Mouse (Mus musculus) limb, embryonic 14.5 days (tissue): ENCODE measurements around the gene Gm9922. TPM values are rescaled to one million over a fixed set of nuclear protein-coding genes. Genes with fewer than 3 reads are reported as not detected.

Source experiments
- ATAC-seq: fragments of 200-750 bp; cut with Nextera tagmentation; 2 replicates; pipeline ENCODE4 v1.8.0; 2017; ENCODE audit warnings: low read depth, moderate number of reproducible peaks, moderate TSS enrichment; ENCODE audit not compliant: low FRiP score
- DNase-seq: peaks from one replicate; pipeline ENCODE4 v3.0.0-alpha.2; 2015; ENCODE audit warnings: low spot score
- H3K27ac ChIP-seq: fragments of 300-500 bp; sonication (generic); replicated peaks from 2 replicates; pipeline ENCODE4 v1.5.1; 2014; ENCODE audit warnings: low read depth, mild to moderate bottlenecking, low read length, moderate library complexity, mixed read lengths
- H3K27me3 ChIP-seq: fragments of 300-500 bp; sonication (generic); 2 replicates; pipeline ENCODE4 v1.6.1; 2014; ENCODE audit warnings: low read length, mixed read lengths; ENCODE audit not compliant: control insufficient read depth, insufficient read depth
- H3K36me3 ChIP-seq: fragments of 300-500 bp; sonication (generic); 2 replicates; pipeline ENCODE4 v1.6.1; 2014; ENCODE audit warnings: mild to moderate bottlenecking, low read length, moderate library complexity, mixed read lengths; ENCODE audit not compliant: control insufficient read depth, insufficient read depth
- H3K4me1 ChIP-seq: fragments of 300-500 bp; sonication (generic); 2 replicates; pipeline ENCODE4 v1.6.1; 2014; ENCODE audit warnings: antibody characterized with exemption, low read length, mixed read lengths; ENCODE audit not compliant: control insufficient read depth, insufficient read depth
- H3K4me2 ChIP-seq: fragments of 300-500 bp; sonication (generic); replicated peaks from 2 replicates; pipeline ENCODE4 v1.6.1; 2014; ENCODE audit warnings: low read depth, mild to moderate bottlenecking, low read length, moderate library complexity; ENCODE audit not compliant: severe bottlenecking
- H3K4me3 ChIP-seq: fragments of 300-500 bp; sonication (generic); replicated peaks from 2 replicates; pipeline ENCODE4 v1.5.1; 2014; ENCODE audit warnings: low read length
- H3K9ac ChIP-seq: fragments of 300-500 bp; sonication (generic); 2 replicates; pipeline ENCODE4 v1.6.1; 2014; ENCODE audit warnings: mild to moderate bottlenecking, low read depth, low read length, moderate library complexity; ENCODE audit not compliant: severe bottlenecking
- H3K9me3 ChIP-seq: fragments of 300-500 bp; sonication (generic); 2 replicates; pipeline ENCODE4 v1.6.1; 2016; ENCODE audit warnings: low read length; ENCODE audit not compliant: control insufficient read depth
- POLR2A ChIP-seq: fragments of 200-500 bp; IDR thresholded peaks from 2 replicates; pipeline ENCODE4 v1.8.0; 2012; ENCODE audit warnings: inconsistent platforms, mild to moderate bottlenecking, moderate library complexity, borderline replicate concordance; ENCODE audit not compliant: insufficient read depth, insufficient read length; ENCODE audit errors: extremely low read depth
- WGBS: fragments of 180-500 bp; shearing (Covaris S2); extraction: QIAGEN DNeasy Blood & Tissue Kit; methylation state at CpG from one replicate; pipeline ENCODE4 v1.1.7; 2014; 5-methylcytosine and 5-hydroxymethylcytosine counted together
- polyA plus RNA-seq, 2 experiments: library from polyadenylated mRNA; depleted of rRNA in 1 of 2; stranded (reverse) in 1 of 2; unstranded in 1 of 2; fragments of >200 nt; fragmentation: Nextera tagmentation in 1 of 2; extraction: Ambion mirVana in 1 of 2; gene quantifications; 2 replicates each; pipeline versions ENCODE4 v1.2.1 to v1.2.3; 2012 to 2014

Gm9922 gene
- polyA plus RNA-seq, 2 experiments, result 3.4 to 3.7 TPM

- 0 out of 2 replicates have a peak, but pooled peaks cover 7% of the 10 kb centered on the region for H3K27me3 ChIP-seq
- H3K9me3 ChIP-seq, result no peaks in the 10 kb centered on the region
- peak overlapping the region; percentile 74 for H3K4me3 ChIP-seq
- no peaks in the 10 kb centered on the region for H3K4me1 ChIP-seq
- H3K36me3 ChIP-seq, result no peaks in the 10 kb centered on the region
- H3K9ac ChIP-seq, result peak overlapping the region; percentile 66
- H3K4me2 ChIP-seq, result peak overlapping the region; percentile 95
- WGBS, result under 1% methylated on average over 28 of the region's 28 CpGs
- peak; percentile 28 for DNase-seq
- no peak overlapping the region for H3K27ac ChIP-seq
- ATAC-seq, result peak; percentile 60
- no peak for TF ChIP-seq POLR2A
These were observed 518 bp upstream of the Gm9922 start for GRCm38 (mm10) chr14:101729972-101730692.

- WGBS, result 74% methylated on average over 2 of the region's 2 CpGs
- no peaks in the 10 kb centered on the region for H3K27me3 ChIP-seq
These were observed 15.2 kb downstream of the Gm9922 start for GRCm38 (mm10) chr14:101714414-101714813.

GRCm38 (mm10) chr14:101707088-101707487, 22.5 kb downstream of the Gm9922 start:
- ATAC-seq, result no peak
- H3K4me3 ChIP-seq, result no peak overlapping the region
- H3K36me3 ChIP-seq, result no peaks in the 10 kb centered on the region
- H3K9me3 ChIP-seq, result no peaks in the 10 kb centered on the region
- no peak overlapping the region for H3K4me2 ChIP-seq
- no peaks in the 10 kb centered on the region for H3K27me3 ChIP-seq
- TF ChIP-seq POLR2A, result no peak
- H3K9ac ChIP-seq, result no peak overlapping the region
- no peaks in the 10 kb centered on the region for H3K4me1 ChIP-seq
- WGBS, result 87% methylated on average over 5 of the region's 5 CpGs
- no peak for DNase-seq
- no peak overlapping the region for H3K27ac ChIP-seq

More at GRCm38 (mm10) chr14:101714414-101714813, 15.2 kb downstream of the Gm9922 start:
- Histone ChIP-seq H3K27ac (no peak overlapping the region), H3K4me3 (no peak overlapping the region), H3K36me3 (no peaks in the 10 kb centered on the region), H3K4me1 (no peaks in the 10 kb centered on the region), H3K9ac (no peak overlapping the region), H3K4me2 (no peak overlapping the region), H3K9me3 (no peaks in the 10 kb centered on the region)
- no peak for TF ChIP-seq POLR2A
- no peak for ATAC-seq
- DNase-seq, result no peak

GRCm38 (mm10) chr14:101704479-101704878, 25.1 kb downstream of the Gm9922 start:
- H3K4me3 ChIP-seq, result no peak overlapping the region
- no peaks in the 10 kb centered on the region for H3K4me1 ChIP-seq
- ATAC-seq (no peak), DNase-seq (no peak)
- H3K27me3 ChIP-seq, result no peaks in the 10 kb centered on the region
- H3K27ac ChIP-seq, result no peak overlapping the region
- H3K9ac ChIP-seq, result no peak overlapping the region
- no peaks in the 10 kb centered on the region for H3K36me3 ChIP-seq
- H3K9me3 ChIP-seq, result no peaks in the 10 kb centered on the region
- no peak for TF ChIP-seq POLR2A
- H3K4me2 ChIP-seq, result no peak overlapping the region
- WGBS, result 77% methylated on average over 4 of the region's 4 CpGs

DNA sequence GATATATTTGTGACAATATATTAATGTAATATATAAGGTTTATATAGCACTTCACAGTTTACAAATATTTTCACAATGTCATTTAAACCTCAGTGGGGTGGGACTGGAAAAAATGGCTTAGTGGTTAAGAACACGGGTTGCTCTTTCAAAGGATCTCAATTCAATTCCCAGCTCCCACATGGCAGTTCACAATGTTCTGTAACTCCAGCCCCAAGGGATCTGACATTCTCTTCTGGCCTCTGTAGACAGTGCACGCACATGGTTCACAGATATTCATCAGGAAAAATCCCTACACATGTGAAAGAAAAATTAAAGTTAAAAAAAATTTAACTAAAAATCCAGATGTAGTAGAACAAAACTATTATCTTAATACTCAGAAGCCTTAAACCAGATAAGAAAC, 41.2 kb downstream of the Gm9922 start:
- H3K4me3 ChIP-seq, result no peak overlapping the region
- H3K9me3 ChIP-seq, result no peaks in the 10 kb centered on the region
- no peak overlapping the region for H3K4me2 ChIP-seq
- ATAC-seq (no peak), DNase-seq (no peak)
- H3K36me3 ChIP-seq, result peaks cover 7% of the 10 kb centered on the region
- H3K27me3 ChIP-seq, result no peaks in the 10 kb centered on the region
- no peak for TF ChIP-seq POLR2A
- WGBS, result 83% methylated on average over 2 of the region's 2 CpGs
- H3K9ac ChIP-seq, result no peak overlapping the region
- no peaks in the 10 kb centered on the region for H3K4me1 ChIP-seq
- H3K27ac ChIP-seq, result no peak overlapping the region
